ENCODE assay signal across 25 mouse cellular contexts in genomic region chr7:100082836-100083235, GRCm38 (mm10).
"Had no signal": no experiment of that assay in that cellular context is flagged by ENCODE, and none has a peak within 500 bp of the region (broad histone marks: within the 10 kb centered on the region; RNA-seq: fewer than 3 reads in every experiment).

No protein-coding gene starts in this region.

- H3K9ac ChIP-seq: heart, embryonic 12.5 days; hindbrain, embryonic 13.5 days; hindbrain, embryonic 15.5 days; kidney, embryonic 15.5 days; limb, embryonic 12.5 days; liver, embryonic 13.5 days; liver, embryonic 15.5 days had no signal

- H3K4me3 ChIP-seq: heart, adult 2 months; heart, embryonic 12.5 days; hindbrain, embryonic 10.5 days; hindbrain, embryonic 13.5 days; hindbrain, embryonic 15.5 days; kidney, embryonic 15.5 days; left cerebral cortex, adult 2 months; limb, embryonic 10.5 days; limb, embryonic 12.5 days; liver, embryonic 13.5 days; liver, embryonic 15.5 days had no signal

- ATAC-seq: hindbrain, postnatal 0 days; intestine, embryonic 16.5 days had no signal

- H3K4me2 ChIP-seq: heart, embryonic 12.5 days; hindbrain, embryonic 13.5 days; hindbrain, embryonic 15.5 days; kidney, embryonic 15.5 days; limb, embryonic 12.5 days; liver, embryonic 11.5 days; liver, embryonic 13.5 days; liver, embryonic 15.5 days had no signal

- DNase-seq: gastrocnemius, postnatal 14 days; gastrocnemius, postnatal 36 days; heart, adult 2 months; heart, postnatal 10 days; heart, postnatal 4 days; kidney, adult 11 months; kidney, adult 2 months; kidney, adult 9 months; kidney, postnatal 14 days; kidney, postnatal 36 days; liver; liver, embryonic 13.5 days had no signal

- H3K4me1 ChIP-seq: hindbrain, embryonic 10.5 days; hindbrain, embryonic 13.5 days; hindbrain, embryonic 15.5 days; kidney, embryonic 15.5 days; limb, embryonic 10.5 days; limb, embryonic 12.5 days; liver, embryonic 13.5 days; liver, embryonic 15.5 days had no signal

- H3K27ac ChIP-seq: heart, adult 2 months; hindbrain, embryonic 10.5 days; hindbrain, embryonic 13.5 days; hindbrain, embryonic 15.5 days; hindbrain, postnatal 0 days; kidney, embryonic 15.5 days; kidney, postnatal 0 days; left cerebral cortex, adult 2 months; limb, embryonic 10.5 days; limb, embryonic 12.5 days; liver, embryonic 13.5 days; liver, embryonic 15.5 days had no signal

- H3K27me3 ChIP-seq: heart, embryonic 12.5 days; hindbrain, embryonic 13.5 days; hindbrain, embryonic 15.5 days; kidney, embryonic 15.5 days; limb, embryonic 12.5 days; liver, embryonic 13.5 days; liver, embryonic 15.5 days had no signal

- H3K9me3 ChIP-seq: heart, embryonic 12.5 days; hindbrain, embryonic 10.5 days; hindbrain, embryonic 13.5 days; hindbrain, embryonic 15.5 days; kidney, embryonic 15.5 days; limb, embryonic 10.5 days; limb, embryonic 12.5 days; liver, embryonic 13.5 days; liver, embryonic 15.5 days had no signal
